Mouse (Mus musculus) bone marrow, adult 2 months (tissue): ENCODE data around the gene Xdh.

Experiments used
- CTCF ChIP-seq: fragments of 200-500 bp; IDR thresholded peaks from 2 replicates; pipeline ENCODE4 v1.5.1; 2011; ENCODE audit warnings: low read length, control low read depth; ENCODE audit not compliant: control insufficient read depth, insufficient read depth
- POLR2A ChIP-seq: fragments of 200-500 bp; IDR thresholded peaks from 2 replicates; pipeline ENCODE4 v1.6.1; 2011; ENCODE audit warnings: low read depth, mild to moderate bottlenecking, control low read depth, low read length, borderline replicate concordance; ENCODE audit not compliant: control insufficient read depth

DNA sequence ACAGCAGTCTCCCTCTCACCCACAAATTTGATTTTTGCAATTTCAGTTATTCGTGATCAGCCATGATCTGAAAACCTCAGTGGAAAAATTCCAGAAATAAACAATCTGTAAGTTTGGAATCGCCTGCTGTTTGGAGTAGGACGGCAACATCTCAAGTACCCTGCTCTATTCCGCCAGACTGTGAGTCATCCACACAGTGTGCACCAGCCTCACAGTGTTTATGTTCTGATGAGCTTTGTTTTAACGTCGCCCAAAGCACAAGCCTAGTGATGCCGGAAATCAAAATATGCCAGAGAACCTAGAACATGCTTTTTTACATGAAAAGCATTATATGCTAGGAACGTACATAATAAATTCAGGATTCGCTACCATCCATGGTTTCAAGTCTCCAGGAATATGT, 14.9 kb upstream of the Xdh start:
- TF ChIP-seq POLR2A (no peak), CTCF (no peak)
